ENCODE assay signal across 13 mouse cellular contexts in genomic region chr16:22060416-22060815, GRCm38 (mm10).
"Had no signal": no experiment of that assay in that cellular context is flagged by ENCODE, and none has a peak within 500 bp of the region (broad histone marks: within the 10 kb centered on the region; RNA-seq: fewer than 3 reads in every experiment).

No protein-coding gene starts in this region.

- DNase-seq: gastrocnemius, postnatal 14 days; gastrocnemius, postnatal 36 days; heart, adult 18-20 months; heart, postnatal 10 days; kidney, adult 11 months; kidney, adult 2 months; kidney, adult 9 months; kidney, postnatal 14 days; kidney, postnatal 36 days; layer of hippocampus, adult 9-11 months; layer of hippocampus, postnatal 36 days; left cerebral cortex, postnatal 4 days; liver, embryonic 13.5 days had no signal
